Mouse (Mus musculus) MN1 (cell line): Measurements from ENCODE around the gene Aplnr.

Experiments
- DNase-seq: peaks from one replicate; pipeline ENCODE4 v3.0.0-alpha.2; 2016; ENCODE audit warnings: low spot score

The Aplnr gene

DNA sequence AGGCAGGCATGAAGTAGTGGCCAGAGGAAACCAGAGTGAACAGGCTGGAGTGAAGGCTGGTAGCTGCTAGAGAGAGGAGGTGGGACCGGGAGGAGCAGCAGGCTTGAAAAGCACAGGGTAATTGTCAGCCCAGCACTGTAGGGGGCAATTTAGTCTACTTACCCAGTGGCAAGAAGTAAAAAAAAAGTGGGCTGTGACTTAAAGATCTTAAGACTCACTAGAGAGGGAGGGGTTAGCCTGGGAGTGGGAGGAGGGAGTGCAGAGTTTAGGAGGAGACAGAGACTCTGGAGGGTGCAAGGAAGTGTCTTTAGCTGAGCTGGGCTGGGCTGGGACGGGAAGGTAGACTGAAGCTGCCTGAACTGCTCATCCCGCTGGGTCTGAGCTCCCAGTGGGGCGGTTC is at the start of gene Aplnr:
TSS of gene Aplnr (plus strand) at position 137 of the 400 bp plus-strand sequence.
- no peak for DNase-seq

DNA sequence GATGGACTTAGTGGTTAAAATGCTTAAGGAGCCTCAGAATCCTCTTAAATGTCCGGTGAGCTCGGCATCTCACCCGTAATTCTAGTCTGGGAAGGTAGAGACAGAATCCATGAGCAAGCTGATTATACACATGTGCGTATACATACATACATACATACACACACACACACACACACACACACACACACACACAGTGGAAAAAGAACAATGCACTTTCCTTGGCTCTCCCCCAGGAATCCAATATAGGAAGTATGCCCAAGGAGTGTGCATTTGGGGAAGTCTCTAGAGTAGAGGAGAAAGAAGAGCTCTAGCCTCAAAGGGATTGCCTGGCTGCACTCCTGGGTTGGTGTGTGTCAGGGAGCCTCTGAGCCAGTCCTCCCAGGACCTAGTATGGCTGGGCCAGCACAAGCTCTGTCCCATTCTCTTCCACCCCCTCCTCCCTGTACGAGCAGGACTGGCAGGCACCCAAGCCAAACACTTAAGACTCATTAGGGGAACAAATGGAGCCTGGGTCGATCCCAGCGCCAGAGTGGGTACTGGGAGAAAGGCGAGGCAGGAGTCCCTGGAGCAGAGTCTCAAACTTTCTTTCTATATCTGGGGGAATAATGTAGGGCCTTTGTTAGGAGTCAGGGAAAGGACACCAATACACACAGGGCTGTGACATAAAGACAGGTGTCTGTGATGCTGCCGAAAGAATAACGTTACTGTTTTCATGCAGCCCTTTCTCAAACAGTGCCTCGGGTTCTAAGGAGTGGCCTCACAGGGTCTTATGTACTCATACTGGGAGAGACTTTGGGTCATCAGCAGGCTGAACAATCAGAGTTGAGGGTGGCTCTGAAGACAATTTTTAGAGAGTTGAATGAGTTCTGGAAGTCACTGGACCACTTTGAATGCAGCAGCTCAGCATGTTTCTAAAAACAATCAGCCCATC is 47.0 kb upstream of the Aplnr start:
- peak; percentile 72 for DNase-seq

DNA sequence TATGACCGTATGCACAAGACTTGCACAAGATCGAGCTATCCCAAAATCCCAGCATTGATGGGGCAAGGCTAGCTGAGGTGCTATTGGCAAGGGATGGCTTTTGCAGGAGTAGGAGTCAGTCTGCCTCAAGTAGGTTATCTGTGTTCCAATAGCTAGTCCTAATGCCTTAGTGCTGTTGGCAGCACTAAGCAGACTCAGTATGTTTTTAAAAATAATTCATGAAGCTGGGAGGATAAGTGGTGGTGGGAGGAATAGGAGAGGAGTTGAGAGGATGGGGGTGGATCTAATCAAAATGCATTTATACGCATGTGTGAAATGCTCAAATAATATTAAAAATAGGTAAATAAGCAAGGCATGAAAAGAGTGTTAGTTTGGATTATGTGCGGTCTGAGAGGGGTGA is 44.7 kb upstream of the Aplnr start:
- no peak for DNase-seq

DNA sequence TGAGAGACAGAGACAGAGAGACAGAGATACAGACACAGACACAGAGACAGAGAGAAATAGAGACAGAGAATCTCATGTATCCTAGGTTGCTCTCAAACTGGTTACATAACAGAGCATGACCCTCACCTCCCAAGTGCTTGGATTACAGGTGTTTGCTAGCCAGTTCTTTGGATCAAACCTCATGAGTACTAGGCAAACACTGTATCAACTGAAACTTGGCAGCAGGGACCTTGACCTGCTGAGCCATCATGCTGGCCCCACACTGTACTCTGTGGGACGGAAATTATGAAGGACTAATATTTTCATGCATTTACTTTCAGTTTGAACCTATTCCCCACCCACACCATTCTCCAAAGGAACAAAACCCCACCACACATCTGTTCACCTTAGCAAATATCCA is 42.6 kb upstream of the Aplnr start:
- DNase-seq: no peak

DNA sequence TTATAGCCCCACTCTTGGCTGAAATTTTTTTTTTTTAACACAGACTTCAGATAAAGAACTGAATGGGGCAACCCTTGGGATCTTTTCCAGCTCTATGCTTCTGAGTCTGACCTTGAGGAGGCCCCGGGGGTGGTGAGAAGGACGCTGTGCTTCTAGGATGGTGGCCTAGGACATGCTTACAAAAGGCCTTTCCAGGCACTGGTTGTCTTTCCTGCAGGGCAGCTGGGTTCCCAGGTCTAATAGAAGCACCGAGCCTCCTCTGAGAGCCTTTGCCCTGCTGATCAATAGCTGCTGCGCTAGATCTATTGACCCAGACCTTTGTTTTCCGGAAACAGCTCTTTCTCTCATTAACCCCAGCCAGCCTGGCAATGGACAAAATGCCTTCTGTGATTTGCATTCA is 40.1 kb upstream of the Aplnr start:
- DNase-seq: no peak

DNA sequence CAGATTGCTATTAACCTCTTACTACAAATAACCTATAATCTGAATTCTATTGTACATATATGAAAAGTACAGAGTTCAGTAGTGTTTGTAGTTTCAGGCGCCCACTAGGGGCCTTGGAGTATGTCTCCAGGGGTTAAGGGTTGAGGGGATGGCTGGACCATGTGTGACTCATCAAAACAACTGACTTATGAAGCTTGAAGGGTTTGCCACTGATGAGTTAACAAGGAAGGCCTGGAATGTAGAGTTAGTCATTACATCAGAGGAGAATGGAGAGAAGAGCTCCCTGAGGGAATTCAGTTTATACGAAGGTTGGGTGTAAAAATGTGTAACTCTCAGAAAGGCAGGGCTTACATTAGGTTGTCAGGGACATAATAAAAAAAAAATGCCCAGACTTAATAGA is 38.0 kb upstream of the Aplnr start:
- DNase-seq: peak; percentile 48

DNA sequence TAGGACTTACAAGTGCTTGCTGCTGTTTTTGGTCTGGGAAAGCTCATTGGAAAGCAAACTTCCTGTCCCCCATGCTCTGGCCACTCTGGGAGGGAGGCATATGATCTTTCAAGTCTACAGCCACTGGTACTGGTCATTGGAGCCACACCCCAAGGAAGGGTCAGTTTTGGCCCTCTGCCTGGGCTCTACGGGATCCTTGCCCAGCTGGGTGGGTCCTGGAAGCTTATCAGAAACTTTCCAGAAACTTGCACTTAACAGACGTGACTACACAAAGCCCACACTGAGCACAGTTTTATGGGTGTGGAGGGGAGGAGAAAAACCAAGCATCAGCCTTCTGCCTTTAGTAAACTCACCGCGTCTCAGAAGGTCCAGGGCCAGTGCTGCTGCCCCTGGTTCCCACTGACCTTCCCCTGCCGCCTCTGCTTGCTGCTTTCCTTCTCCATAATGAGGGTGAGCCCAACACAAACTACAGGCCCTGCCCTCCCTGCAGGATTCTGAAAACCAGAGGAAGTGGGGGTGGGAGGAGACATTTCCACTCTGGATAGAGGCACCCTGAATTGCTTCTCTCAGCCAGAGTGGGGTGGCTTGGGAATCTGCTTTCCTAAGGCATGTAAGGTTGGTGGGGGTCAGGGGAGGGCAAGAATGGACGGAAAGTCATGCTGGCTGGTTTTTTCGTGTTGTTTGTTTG is 37.1 kb upstream of the Aplnr start:
- DNase-seq: peak; percentile 38

DNA sequence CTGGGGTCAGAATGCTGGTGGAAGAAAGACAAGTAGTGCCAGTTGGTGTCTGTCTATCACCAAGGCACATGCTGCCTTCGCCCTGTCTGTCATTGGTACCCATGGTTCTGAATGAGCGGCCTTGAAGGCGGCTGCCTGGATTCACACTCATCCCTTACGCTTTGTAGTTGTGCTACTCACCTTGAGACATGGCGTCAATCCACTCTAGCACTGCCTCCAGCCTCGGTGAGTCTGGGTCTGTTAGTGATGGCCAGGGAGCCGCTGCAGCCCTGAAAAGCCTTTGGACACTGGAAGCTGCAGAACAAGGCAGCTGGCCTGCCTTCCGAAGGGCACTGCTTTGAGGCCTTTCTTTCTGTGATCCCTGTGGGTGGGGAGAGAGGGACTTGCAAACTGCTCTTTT is 32.8 kb upstream of the Aplnr start:
- no peak for DNase-seq

DNA sequence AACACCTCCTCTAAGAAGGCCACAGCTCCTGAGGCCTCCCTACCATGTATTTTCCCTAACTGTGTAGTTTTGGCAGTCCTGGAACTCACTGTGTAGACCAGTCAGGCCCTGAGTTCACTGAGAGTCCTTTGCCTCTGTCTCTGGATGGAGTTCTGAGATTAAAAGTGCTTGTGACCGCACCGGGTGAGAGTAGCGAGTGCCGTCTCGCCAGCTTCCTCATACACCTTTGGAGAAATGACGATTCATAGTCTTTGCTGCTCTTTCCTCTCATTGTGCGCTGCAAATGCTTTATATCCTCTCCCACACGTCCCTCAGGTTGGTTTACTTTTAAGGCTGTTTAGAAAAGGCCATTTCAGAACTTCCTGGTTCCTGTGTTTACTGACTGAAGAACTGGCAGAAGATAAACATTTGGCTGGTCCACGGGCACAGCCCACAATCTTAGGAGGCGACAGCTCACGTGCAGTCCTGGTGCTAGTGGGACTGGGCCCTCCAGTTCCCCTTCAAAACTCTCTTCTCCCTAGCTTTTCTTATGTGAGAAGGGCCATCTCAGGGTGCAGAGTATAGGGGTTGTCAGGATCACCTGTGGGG is 30.5 kb upstream of the Aplnr start:
- DNase-seq: no peak

DNA sequence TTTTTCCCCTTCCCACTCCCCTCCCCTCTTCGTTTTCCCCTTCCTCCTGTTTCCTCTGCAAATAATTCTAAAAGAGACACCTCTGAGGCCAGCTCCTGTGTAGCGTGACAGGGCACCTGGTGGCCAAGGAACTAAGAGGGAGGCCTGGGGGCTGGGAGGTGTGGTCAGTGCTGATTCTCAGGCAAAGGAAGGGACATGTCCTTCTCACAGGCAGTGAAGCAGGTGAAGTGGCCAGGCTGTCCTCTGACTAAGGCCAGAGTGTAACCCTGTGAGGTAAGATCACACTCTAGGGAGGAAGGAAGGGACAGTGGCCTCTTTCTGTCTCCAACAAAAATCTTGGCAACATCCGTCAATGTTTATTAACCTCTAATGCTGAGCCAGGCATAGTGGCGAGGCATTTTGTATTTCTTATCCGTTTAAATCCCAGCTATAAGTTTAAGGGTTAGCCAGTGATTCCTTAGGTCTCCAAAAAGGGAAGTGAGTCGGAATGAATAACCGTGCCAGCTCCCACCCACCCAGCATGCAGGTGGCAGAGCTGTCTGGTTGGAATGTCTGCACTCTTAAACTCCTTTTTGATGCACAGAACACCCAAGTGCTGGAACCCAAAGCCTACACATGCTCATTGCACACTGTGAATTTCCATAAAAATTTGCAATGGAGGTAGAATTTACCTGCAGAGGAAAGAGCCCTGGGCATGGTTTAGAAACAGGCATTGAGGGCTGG is 29.8 kb upstream of the Aplnr start:
- no peak for DNase-seq

DNA sequence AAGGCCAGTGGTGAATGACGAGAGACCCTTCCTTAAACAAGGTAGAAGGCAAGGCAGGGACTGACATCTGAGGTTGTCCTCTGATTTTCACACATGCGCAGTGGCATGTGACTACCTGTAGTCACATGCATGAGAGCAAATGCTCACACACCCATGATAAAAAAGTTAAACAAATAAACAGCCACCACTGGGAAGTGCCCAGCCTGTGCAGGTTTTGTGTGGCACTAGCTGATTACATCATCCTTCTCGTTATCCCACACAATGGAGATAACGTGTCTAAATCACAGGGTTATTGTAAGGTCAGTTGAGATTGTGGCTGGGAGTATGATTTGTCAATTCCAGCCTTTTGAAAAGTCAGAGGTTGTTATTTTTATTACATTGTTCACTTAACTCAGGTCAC is 29.1 kb upstream of the Aplnr start:
- DNase-seq: no peak

DNA sequence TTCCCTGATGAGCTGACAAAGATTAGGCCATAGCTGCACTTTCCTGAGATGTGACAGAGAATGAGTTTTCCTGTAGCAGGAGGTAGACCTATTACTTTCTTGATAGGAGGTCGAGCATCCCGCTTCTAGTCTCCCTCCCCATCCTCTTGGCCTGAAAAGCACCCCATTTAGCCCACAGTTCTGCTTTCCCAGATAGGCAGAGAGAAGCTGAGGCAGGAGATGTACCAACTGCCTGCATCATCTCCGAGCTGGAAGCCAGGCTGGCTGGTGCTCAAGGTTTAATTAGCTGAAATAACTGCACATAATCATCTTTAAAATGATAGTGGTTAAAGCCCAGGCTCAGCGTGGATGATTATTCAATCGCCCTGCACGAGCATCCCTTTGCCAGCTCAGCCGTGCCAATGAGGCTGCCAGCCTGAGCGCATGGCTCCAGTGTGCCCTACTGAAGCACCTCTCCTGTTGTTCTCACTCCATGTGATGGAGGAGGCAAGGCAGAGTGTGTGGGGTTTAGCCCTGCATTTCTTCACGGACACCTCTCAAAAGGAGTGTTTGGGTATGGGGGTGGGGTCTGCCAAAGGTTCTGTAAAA is 25.6 kb upstream of the Aplnr start:
- no peak for DNase-seq

DNA sequence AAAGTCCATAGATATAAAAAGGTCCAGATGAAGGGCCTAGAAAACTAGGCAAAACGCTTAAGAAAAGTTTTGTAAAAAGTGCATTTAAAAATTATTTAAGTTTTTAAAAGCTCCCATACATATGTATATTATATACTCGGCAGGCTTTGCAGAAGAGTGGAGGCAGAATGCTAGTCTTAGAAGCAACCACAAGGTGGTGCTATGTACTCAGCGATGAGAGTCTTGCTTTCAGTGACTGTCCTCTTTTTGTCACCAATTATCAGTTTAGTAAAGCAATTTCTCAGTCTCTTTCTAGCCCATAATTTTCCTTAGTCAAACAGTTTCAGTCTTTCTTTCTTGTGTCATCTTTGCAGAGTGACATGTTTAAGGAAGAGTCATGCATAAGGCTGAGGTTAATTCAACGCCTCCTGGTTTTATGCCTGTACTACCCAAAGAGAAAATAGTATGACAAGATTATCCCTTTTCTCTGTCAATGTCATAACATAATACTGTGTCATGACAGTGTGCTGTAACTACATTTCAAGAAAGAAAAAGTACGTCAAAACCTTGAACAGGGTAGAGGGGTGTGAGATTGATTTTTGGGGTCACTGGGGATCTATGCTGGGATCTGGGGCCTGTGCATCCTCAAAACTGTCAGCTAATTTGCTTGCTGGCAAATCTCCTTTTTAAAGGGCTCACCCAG is 12.7 kb upstream of the Aplnr start:
- DNase-seq: peak; percentile 81

DNA sequence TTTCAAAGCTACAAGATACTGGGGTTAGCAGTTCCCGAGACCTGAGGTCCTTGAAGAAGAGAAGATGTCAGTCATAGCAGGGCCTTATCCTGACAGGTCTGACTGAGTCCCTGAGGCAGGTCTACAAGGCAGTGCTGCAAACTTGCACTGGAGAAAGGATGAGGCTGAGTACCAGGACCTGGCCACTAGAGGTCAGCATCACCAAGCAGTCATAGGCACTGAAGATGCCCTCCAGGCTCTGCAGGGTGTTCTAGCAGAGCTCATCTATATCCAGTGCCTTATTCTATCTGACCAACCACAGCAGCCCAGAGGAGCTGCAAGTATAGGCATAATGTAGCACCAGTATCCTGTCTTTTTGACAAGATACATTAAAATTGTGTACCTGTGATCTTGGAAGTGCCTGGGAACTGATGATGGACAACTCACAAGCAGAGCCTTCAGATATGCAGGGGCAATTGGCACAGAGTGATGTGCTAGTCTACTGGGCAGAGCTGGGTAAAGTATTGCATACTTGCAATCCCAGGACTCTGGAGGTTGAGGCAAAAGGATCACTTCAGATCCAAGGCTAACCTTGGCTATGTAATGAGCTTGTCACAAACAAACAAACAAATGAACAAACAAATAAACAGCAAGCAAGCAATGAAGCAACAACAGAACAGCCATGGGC is 12.0 kb upstream of the Aplnr start:
- DNase-seq: peak; percentile 74

DNA sequence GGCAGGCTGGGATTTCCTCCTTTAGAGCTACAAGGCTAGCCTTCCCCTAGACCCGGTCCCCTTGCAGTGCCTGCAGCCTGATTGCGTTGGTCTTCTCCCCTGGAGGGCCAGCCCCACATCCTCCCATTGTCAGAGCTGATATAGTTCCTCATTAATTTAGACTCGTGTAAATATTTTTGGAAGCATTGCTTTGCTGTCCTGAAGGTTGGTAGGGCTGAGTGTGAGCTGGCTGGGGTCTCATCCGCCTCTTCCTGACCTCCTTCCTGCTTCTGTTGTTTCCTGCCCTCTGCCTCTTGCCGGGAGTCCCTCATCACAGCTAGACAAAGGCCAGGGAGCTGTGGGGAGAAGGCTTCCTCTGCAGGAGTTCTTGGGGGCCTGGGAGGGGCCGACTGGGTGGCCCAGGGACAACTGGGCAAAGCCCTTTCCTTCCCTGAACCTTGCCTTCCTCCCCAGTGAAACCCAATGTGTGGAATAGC is 6.5 kb upstream of the Aplnr start:
- DNase-seq: no peak

DNA sequence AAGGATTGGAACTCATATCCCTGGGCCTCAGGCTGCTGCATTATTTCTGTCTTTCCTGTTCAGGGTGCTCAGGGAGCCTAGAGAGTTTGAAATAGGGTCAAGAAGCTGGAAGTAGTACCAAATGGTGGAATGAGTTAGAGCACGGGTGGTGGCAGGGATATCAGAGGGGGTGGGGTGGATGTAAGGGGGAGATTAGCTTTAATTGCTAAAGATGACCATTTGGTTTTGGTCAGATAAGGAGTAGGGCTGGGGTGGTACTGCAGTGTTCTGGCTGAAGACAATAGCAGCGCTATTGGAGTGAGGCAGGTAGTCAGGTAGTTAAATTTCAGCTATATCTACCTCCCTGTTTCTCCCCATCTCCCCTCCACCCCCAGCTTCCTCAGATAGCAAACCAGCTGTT is 4.8 kb upstream of the Aplnr start:
- DNase-seq: no peak

DNA sequence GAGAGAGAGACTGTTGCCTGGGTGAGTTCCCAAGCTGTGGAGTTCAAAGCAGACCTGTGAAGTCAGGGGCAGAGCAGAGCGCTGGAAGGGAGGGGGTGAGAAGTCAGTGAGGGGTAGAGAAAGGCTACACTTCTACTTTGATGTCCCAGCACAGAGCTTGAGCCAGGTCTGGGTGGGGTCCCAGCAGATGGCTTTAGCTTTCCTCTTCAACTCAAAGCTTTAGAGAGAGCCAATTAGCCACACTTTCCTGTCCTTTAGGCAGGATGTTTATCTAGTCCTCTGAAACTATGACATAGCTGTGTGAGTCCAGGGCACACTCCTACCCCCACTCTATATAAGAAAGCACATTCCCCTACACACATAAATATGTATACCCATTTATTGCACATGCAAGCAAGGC is 4.3 kb upstream of the Aplnr start:
- no peak for DNase-seq

DNA sequence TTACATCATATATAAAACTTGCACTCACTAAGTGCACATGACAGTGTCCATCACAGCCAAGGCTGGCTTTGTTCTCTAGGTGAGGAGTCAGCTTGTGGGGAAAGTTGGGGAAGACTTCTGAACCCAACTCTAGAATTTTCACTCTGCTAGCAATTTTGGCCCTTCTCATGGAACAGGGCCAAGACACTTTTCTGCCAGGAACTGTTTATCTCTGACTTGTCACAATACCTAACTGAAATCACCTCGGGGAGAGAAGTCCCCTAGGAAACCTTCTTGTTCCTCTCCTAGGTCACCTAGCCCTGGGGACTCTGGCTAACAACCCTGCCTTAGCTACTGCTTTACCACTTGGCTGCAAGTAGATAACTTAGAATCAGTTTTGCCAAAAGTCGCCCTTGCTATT is 3.8 kb upstream of the Aplnr start:
- DNase-seq: no peak

DNA sequence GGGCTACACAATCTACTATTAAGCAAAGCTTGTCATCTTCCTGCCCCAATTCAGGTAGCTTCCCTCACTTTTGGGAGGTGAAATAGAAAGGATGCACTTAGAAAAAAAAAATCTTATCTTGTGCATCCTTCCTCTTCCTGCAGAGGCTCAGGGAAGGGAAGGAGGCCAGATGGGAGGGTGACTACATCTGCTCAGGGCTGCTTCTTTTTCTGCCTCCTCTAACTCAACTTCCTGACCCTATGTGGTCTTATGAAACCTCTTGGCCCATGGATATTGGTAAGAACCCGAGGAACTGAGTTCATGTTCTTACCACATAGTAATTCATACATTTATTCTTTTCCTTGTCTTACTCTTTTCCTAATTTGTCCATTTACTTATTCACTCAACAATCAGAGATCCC is 926 bp upstream of the Aplnr start:
- no peak for DNase-seq

DNA sequence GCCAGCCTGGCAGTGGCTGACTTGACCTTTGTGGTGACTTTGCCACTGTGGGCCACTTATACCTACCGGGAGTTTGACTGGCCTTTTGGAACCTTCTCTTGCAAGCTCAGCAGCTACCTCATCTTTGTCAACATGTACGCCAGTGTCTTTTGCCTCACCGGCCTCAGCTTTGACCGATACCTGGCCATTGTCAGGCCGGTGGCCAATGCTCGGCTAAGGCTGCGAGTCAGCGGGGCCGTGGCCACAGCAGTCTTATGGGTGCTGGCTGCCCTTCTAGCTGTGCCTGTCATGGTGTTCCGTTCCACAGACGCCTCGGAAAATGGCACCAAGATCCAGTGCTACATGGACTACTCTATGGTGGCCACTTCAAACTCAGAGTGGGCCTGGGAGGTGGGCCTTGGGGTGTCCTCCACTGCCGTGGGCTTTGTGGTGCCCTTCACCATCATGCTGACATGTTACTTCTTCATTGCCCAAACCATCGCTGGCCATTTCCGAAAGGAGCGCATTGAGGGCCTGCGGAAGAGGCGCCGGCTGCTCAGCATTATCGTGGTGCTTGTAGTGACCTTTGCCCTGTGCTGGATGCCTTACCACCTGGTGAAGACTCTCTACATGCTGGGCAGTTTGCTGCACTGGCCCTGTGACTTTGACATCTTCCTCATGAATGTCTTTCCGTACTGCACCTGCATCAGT is 951 bp downstream of the Aplnr start:
- DNase-seq: no peak
